Mouse (Mus musculus) monocyte, adult 2 months (primary cell): ENCODE measurements around the gene Bach2.
A peak's percentile ranks its signal among the peaks of the same experiment; 100 is the strongest.

Source experiments
- DNase-seq, 2 experiments: peaks; one replicate each; pipeline ENCODE4 v3.0.0; 2022; ENCODE audit warnings: low spot score in 2 of 2, low read depth in 1 of 2

The Bach2 gene

DNA sequence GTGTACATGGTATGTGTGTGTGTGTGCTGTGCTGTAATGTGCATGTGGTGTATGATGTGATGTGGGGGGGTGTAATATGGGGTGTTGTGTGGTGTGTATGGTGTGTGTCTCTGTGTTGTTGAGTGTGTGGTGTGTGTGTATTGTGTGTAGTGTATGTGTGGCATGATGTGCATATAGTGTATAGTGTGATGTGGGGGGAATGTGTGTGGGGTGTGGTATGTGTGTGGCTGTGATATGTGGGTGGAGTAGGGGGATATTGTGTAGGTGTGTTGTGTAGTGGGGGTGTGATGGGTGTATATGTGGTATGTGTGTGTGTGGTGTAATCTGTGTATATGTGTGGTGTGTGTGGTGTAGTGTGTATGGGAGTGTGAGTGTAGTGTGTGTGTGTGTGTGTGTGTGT, 15.0 kb upstream of the Bach2 start:
- DNase-seq = no peak

DNA sequence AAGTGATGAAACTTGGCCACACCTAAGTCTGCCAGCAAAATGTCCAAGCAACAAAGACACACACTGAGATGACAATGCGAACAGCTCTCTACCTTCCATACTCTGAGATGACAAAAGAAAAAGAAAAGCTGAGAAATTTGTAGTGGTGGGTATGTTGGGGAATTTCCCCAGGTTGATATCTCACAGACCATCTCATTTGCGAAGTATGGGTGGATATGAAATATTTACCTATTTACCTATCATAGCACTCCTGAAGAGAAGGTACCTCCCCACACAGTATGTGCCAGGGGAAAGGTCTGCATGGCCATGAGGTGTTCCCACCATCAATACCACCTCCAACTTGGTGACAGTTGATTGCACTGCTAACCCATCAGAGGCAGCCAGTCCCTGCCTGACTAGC, 13.4 kb upstream of the Bach2 start:
- no peak for DNase-seq

DNA sequence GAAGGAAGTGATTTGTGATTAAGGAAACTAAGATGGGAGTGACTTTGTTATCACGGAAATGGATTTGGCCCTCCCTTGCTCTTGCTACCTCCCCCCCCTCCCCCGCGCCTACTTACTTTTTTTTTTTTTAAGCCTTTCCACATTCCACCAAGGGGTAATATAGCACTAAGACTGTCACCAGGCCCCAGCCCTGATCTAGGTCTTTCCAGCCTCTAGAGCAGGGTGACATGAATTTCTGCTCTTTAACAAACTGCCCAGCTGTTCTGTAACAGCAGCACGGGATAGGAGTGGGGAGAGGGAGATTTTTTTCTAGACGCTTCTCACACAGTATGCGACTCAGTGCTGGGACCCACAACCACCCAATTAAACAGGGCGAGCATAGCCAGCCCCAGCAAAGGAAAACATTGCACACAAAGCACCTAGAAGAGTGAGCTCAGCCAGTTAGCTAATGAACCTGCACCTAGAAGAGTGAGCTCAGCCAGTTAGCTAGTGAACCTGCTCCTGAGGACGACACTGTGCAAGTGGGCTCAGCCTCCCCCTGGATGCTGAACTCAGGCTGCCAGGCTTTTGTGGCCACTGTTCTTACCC, 10.5 kb upstream of the Bach2 start:
- DNase-seq = no peak

DNA sequence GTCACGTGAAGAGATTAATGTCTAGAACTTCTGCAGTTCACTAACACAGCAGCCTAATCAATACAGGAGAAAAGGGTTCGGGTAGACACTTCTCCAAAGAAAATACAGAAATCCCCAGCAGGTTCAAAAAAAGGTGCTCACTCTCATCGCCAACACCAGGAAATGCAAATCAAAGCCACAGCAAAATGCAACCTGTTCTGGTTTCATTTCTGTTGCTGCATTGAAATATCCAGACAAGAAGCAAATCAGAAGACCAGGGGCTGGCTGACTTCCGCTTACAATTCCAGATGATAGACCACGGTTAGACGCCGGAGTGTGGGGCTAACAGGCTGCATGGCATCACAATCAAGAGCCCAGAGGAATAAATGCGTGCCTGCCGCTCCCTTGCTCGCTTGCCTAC, 9.3 kb upstream of the Bach2 start:
- DNase-seq = no peak

DNA sequence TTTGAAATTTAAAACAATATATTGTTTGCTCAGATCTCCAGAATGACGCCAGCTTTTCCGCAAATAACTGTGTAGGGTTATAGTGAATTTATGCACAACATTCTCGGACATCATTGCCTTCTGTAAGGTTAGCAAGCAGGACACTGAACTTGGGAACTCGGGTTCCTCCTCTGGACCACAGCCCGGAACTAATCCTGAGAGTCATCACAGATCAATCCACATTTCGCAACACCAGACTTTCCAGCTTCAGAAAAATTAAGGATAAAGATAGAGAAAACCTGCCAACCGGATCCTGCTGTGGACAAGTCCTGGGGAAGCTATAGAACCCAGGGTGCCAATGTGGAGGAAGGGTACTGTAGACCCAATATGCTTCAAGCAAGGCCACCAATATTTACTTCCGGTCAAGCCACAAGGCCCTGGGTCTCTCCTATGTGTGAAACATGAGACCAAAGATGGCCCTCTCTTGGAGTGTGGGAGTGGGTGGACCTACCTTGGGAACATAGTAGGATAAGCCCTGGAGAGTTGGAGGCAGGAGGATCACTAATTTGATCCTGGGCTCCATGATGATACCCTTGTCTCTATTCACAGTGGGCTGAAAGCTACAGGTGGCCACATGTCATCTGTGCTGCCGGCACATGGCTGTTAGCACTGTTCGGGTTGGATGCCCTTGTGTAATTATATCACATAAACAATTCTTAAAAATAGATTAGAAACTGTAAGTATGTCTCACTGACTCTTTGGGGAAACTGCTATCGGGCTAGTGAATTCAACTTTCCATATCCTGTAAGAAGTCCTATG, 7.1 kb upstream of the Bach2 start:
- no peak for DNase-seq

DNA sequence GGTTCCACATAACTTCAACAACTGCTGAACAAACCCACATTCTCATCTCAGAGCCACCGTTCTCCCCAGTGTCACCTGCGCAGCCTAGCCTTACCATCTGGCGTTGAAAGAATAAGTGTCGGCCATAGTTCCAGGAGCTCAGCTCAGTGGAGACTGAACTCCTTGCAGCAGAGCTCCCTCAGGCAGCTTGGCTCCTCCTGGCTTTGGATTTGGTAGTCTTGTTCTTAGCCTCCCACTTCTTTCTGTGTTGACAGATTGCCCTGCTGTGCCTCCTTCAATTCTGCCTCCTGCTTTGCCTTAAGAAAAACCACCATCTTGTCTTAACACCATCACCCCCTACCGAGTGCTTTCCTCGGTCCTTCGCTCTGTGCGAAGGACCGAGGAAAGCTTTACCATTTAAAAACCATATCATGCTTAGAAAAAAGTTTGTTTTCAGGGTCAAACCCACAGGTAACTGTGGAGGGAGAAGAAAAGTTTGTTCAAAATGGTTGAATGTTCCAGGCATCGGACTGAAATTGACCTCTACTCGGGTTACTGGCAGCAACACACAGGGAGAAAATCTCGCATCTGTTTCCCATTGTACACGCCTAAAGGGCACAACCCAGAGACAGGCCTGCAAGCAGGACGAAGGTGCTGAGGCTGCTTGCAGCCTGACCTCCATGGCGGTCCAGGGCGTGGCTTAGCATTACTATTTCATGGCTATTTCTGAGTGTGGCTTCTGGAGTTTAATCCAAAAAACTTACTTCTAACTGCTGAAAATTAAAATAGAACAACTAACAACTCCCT, 2.5 kb upstream of the Bach2 start:
- DNase-seq = no peak

DNA sequence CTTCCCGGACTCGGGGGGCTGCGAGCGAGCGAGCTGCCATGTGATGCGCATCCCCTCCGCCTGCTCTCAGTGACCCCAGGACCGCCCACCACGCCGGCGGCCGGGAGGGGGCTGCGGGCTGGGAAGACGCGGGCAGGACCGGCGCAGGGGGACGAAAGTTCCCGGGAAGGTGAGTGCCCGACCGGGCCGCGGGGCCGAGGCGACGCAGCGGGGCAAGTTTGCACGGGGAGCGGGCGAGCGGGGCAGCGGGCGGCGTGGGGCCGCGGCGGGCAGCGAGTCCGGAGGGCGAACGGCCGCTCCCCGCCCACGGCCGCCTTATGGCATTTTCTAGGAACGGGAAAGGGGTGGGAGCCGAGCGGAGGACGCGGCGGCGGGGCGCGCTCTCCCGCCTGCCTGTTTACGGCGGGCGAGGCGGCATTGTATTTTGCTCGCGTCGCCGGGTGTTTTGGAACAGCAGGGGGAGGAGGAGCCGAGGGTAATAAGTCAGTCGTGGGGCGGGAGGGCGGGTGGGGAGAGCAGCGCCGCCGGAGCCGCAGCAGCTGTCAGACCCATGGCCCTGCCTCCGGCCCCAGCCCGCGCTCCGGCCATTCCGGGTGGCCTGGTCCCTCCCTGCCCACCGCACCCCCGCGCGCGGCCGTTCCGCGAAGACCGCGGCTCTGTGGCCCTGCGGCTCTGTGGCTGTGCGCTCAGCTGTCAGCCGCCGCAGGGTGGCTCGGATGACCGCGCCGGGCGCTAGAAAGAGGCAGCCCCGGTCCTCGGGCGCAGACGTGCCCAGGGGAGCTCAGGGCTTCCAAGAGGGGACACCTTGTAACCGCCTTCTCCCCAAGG, 531 bp downstream of the Bach2 start:
- peak in 1 of 2 experiments; percentile 54 for DNase-seq

DNA sequence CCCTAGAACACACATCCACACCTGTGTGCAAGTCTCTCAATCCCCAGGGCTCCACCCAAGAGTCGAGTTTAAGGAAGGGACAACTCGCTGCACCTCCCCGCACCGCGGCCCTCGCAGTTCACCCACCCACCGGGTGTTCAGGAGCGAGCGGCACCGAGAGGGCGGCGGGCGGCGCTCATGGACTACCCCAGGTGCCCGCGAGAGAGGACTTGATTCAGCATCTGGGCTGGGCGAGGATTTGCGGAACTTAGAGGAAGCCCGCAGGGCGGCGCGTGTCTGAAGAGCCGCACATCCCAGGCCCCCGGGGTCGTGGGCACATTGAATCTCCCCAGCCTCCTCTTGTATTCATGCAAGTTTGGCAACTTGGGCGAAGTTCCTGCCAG, 1.1 kb downstream of the Bach2 start:
- DNase-seq = no peak

DNA sequence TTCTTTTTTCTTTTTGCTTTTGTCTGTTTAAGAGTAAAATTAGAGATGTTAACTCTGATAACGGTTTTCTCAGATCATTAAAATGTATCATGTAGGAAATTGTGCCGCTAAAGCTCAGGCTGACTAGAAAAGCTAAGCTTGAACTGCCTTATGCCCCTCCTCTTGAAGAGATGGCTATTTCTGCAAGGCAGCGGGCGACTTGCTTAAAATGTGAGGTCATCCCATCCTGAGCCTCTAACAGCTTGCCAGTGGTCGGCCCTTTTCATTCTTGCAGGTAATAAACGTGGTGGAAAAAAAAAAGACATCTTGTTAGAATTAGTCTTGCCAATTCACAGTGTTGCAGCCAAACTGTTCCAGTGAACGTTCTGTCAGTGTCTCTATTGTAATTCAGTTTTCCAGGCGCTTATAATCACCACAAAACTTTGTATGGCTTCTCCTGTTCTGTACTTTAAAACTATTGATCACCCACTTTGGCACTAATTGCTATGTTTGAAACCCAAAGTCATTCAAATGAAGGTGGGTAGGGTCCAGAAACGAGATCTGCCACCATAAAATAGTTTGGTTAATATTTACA, 1.9 kb downstream of the Bach2 start:
- no peak for DNase-seq

DNA sequence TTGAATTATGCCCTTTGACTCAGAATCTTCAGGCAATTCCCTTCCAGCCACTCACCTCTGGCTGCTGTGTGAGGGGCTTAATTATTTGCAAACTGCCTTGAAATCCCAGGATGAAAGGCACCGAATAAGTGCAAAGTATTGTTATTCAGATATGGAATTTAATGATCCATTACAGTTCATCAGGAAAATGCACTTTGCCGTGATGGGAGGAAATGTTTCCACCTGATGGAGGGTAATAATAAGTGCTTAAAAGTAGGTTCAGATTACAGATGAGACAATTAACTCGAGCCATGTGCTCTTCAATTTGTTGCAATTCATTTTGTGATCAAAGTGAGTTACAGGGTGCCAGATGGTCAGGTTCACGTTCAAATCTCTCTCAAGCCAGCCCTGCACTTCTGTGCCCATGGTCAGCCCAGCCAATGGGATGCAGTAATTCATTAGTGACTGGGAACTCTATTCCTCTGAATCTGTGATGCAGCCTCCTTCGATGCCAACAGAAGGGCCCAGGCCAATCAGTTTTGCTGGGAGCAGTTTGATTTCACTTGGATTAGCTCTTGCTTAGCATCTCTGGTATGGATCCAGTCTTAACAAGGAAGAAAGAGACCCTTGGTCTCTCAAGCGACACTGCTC, 2.9 kb downstream of the Bach2 start:
- no peak for DNase-seq

DNA sequence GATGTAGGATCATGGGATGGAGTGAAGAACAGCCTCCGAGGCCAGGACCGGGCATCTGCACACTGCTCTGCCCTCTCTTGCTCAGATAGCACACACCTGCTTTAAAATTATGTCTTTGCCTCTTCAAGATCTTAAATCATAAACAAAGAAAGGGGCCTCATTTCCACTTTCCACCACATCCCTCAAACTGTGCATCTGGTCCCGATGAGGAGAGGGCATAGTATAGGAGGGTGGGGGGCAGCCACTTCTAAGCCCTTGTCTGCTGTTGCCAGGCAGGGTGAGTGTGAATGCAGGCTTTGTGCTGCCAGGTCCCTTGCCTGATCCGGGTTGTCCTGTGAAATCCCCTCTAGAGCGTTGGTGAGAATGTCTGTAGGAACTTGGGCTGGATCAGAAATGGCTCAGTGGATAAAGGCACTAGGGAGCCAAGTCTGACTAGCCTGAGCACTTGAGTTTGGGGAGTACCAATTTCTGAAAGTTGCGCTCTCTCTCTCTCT, 3.6 kb downstream of the Bach2 start:
- no peak for DNase-seq

DNA sequence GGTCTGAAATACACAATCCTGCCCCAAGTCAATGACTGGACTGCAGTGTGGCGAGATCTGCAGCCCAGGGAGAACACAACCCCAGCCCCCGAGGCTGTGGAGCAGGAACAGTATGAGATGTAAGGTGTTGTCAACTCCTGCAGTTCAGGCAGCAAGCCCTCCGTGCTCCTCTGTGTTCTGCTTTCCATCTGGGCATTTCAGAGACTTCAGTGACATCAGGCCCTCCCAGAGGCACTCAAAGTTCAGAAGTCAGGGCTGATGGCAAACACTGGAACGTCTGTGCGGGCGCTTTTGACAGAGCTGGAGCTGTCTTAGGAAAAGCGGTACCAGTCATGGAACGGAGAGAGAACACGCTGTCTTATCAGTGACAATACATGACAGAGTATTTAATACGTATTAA, 4.9 kb downstream of the Bach2 start:
- no peak for DNase-seq

DNA sequence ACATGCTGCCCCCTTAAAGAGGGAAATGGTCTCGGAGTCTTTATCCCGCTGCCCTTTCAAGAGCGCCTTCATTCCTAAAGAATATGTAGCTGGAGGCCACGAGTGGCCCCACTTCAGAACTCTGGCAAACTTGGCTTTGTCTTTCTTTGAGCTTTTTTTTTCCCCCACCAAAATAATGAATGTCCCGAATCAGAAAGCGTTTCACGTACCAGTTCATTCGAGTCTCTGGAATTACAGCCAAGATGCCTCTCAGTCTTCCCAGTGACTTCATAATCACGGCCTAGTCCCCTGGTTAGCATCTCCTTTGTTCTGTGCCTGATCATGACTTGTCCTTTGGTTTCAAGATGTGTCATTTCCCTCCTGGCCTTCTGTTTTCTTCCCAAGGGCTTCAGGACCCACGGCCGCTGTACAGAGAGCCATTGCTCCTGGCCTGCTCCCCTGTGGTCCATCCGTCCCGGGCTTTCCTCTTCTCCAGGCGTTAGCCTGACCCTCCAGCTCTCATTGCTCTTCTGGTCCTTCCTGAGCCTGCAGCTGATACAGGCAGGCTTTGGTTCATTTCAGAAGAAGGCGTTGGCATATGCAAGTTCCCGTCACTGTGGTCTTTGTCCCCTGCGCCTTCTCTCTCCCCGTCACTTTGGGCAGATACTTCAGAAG, 5.6 kb downstream of the Bach2 start:
- DNase-seq = no peak

DNA sequence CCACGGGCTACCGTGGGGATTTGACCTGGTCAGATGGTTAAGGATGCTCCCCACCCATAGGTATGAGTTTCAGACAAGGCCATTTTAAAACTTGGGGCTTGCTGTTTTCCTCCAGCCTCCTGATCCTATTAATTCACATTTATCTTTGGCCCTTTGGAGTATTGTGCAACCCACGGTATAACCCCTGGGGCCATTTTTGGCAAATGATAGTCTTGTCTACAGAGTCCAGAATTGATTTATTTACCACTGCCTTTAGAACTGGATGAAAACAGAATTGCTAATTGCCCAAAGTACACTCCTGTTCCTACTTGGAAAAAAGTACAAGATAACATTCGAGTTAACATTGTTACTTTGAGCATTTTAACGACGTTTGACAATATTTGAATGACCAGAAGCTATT, 7.0 kb downstream of the Bach2 start:
- no peak for DNase-seq

DNA sequence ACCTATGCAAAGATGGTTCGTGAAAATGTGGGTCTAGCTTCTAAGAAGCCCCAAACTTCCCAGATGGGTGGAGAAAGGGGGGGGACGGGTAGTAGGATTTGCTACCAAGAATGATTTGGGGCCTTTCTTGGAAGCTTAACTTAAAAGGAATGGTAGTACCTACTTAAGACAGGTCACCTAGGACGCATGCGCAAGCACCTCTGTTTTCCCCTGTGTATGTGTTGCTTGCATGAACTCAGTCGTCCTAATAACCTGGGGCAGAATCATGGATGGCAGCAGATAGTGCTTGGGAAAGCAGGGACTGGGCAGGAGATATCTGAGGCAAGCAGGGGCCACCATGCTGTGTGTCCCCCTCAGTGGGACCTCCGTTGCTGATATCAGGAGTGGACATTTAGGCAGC, 7.4 kb downstream of the Bach2 start:
- DNase-seq = no peak

DNA sequence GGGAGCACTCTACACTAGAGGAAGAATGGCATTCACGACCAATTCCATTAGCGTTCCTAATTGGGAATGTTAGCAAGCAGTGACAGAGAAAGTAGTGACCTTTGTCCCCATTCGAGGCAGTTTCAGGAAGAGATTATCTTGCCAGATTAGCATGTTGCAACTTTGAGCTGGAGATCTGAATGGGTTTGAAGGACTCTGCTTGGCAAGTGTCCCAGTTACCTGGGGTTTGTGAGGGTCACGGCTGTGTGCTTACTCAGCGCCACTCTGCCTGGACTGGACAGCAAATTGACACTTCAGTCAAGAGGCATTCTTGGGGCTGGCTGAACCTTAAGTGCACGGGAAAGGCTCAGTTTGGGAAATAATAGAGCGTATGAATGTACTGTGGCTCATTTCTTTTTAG, 8.2 kb downstream of the Bach2 start:
- DNase-seq = no peak

DNA sequence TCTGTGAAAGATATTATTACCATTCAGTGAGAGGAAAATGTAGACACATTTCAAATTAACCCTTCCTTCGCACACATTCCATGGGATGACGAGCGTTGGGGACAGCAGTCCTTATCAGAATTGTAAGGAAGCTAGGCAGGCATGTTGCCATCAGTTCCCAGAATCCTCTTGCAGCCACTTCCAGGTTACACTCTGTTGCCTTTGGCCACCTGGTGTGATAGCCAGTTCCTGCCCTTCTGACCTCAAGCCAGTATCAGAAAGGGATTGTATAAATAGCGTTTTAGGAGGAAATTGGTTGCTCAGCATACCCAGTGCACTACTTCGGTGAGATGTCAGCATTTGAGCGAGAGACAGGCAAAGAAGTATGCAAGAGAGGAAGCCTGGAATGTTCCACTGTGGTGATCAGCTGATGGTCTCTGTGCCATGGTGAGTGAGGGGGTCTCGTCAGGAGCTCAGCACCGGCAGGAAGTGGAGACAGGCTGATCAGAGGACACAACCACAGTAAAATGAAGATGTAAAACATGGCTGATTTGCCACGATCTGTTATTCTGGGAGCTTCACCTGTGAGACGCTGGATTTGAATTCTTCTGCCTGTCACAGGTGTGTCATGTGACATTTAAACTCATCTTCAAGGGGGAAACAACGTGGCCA, 9.0 kb downstream of the Bach2 start:
- DNase-seq = no peak

DNA sequence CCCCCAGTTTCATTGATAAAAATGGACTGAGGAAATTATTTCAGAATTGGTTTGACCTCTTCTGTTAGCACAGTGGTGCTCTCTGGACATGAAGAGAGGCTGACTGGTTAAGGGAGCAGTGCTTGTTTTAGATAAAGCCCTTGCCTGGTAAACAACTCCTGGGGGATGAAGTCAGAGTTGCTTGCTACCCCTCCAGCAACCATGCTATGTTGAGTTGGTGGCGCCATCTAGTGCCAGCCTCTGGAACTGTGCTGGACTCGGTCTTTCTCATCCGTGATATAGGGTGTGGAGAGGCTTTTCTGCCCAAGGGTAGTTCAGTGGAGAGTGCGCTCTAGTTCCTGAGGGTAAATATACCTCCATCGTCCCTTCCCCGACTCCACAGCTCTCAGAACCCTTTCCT, 9.6 kb downstream of the Bach2 start:
- DNase-seq = peak; percentile 66 to 83

DNA sequence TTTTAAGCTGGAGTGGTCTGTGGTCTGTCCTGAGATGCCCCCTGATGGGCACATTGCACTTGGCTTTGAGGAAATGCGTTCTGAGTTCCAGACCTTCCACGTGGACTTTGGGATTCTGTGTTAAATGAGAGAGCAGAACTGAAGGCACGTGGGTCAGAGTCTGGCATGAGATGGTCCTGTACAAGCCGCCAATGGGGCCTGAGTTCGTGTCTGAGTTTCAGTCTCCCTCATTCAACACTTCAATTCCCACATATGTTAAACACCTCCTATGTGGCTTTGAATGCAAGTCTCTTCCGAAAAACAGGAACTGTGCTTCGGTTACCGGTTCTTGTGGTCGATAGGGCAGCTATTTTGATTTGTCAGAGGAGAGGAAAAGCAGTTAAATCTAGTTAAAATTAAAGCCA, 10.4 kb downstream of the Bach2 start:
- peak in 1 of 2 experiments; percentile 37 for DNase-seq
